Mouse (Mus musculus): ENCODE measurements around the gene Slc16a13.

DNA sequence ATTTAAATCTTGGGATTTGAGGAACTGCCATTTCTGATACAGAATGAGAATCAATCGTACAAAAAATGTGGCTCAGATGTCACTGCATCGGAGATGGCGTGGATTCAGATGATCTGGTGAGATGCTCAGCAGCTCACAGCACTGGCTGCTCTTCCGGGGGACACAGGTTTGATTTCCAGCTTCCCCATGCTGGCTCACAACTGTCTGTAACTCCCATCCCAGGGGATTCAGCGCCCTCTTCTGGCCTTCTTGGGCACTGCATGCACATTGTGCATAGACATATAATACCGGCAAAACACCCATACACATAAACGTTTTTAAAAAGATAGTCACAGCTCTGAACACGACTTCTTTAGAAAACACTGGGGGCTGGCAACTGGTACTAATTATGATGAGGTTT, 43.2 kb downstream of the Slc16a13 start:
- TF ChIP-seq CTCF (IDR thresholded peaks at IDR 0.05; ENCODE audit: borderline replicate concordance, control insufficient read depth, extremely low read depth, insufficient read depth, low read length, poor library complexity) (peak; percentile 56; the same call in 1 of the 2 replicates), POLR2A (IDR thresholded peaks at IDR 0.05; ENCODE audit: control insufficient read depth, extremely low read depth, insufficient read depth, low read length, poor library complexity) (no peak)

All from thymus, adult 2 months (tissue).